Mouse (Mus musculus) right cerebral cortex, postnatal 4 days (tissue): Measurements from ENCODE around the gene Olfr371.

Source experiments
- DNase-seq: peaks from one replicate; pipeline ENCODE4 v3.0.0-alpha.2; 2022

Olfr371 gene

DNA sequence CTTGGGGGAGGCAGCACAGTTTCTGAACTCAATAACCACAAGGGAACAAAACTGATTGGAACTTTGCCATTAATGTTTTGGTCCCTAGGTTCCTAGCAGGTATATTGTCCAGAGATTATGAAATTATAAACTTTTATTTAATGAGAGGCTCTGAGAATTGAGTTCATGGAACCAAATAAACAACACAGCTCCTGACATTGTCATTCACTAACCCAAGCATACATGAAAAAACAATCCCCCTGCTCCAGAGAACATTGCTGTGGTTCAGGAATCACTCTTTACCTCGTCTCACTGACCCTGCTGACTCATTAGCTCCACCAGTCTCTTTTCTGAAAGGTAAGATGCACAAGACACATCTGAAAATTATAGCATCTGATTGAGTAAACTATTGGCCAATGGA is at the start of gene Olfr371:
TSS of gene Olfr371 (plus strand) at position 301 of the 400 bp plus-strand sequence.
- no peak for DNase-seq

DNA sequence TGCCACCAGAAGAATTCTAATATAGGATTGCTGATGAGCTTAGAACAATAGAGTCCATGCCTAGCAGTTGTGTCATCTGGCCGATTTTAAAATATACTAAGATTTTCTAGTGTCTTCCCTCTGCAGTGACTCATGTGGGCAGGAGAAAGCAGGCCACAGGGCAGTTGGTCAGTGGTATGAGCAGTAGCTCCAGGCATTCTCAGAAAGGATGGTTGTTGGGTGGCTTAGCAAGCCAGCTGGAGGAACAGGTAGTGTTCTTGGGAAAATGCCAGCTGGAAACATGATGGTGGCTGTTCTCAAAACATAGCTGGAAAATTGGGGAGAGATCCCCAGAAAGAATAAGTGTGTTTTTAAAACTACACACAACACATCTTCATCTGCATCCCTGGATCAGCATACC is 33.4 kb upstream of the Olfr371 start:
- DNase-seq: no peak

DNA sequence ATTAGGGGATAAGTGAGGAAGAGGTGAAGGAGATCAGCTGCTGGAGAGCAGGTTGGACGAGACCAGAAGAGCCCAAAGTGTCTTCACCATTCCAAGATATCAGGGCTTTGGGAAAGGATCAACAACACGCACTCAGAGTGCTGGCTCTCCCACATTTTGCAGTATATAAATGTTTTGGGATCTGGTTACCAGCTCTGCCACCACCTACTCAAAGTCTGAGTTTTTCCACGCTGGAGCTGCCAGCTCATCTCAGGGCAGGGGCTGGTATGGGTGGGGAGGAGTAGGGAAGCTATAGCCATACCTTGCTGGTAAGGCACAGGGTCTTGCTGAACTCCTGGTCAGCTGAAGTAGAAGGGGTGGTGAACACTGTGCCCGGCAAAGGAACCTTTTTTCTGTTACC is 5.6 kb upstream of the Olfr371 start:
- no peak for DNase-seq

DNA sequence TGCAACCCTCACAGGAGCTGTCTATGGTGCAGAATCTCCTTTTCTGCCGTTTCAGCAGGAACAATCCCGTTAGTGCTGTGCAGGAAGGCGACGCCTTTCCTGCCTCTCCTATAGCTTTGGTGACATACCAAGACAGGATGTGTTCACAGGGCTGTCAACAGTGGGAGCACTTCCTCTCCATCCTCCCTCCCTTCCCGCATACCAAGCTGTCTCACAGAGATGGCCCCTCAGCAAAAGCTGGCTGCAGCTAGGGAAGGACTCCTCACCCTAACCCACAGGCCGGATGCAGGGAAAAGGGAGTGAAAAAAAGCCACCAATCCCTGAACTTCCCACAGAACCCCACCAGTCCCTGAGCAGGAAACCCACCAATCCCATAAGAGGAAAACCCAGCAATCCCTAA is 4.8 kb upstream of the Olfr371 start:
- DNase-seq: no peak

DNA sequence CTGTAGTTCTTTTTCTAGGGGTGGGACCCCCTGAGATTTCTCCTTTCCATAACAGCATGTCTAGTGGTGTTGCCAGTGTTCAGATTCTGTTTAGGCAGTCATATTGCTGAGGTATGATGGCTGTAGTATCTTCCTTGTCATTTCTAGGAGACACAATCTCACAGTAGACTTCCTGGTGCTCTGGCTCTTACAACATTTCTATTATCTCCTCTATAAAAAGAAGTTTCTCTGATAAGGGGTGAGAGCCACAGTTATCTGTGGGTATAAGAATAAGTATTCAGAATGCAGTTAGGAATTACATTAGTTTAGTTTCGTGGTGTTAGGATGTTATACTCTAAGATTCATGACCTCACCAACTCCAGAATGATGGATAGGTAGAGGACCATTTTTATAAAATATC is 1.5 kb downstream of the Olfr371 start:
- no peak for DNase-seq
